Mouse (Mus musculus) thymus, adult 18-20 months (tissue): Measurements from ENCODE around the gene Iqsec2.

Experiments
- DNase-seq, 2 experiments: peaks; one replicate each; pipeline ENCODE4 v3.0.0; 2022; ENCODE audit warnings: mixed read lengths in 2 of 2

Iqsec2 gene

DNA sequence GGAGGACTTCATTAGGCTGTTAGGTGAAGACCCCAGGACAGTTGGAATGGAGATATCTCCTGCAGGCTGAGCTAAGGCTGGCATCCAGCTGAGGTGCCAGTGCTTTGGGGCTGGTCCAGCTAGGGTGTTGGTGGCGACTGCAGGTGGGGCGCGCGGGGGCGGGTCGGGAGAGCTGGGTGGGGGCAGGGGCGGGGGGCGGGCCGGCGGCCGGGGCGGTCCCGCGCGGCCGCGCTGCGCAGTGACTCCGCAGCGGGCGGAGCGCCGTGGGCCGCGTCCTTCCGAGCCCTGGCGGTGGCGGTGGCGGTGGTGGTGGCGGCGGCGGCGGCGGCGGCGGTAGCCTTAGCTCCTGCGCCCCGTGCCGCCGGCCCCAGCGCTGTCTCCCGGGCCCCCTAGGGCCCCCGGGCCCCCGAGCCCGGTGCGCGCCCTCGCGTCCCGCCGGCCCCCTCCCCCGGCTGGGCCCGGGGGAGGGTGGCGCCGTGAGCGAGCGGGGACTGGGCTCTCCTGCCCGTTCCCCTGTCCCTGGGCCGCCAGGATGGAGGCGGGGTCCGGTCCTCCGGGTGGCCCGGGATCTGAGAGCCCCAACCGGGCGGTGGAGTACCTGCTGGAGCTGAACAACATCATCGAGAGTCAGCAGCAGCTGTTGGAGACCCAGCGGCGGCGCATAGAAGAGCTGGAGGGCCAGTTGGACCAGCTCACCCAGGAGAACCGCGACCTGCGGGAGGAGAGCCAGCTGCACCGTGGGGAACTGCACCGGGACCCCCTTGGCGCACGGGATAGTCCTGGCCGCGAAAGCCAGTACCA lies at the start of gene Iqsec2:
Gene Iqsec2 (plus strand): TSS at position 328 of the 801 bp plus-strand sequence.
- DNase-seq: no peak

DNA sequence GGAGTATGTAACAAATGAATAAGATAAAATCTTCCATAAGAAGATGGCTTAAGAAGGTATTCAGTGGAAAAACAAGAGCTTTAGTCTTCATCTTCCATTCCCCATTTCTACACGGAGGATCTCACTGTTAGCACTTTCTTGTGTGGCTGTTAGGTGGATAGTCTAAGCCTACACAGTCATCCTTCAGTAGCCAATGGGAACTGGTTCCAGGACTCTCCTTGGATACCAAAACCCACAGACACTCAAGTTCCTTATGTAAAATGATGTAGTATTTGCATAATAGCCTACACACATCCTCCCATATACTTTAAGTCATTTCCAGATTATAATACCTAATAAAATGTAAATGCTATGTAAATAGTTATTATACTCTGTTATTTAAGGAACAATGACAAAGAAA lies 46.5 kb upstream of the Iqsec2 start:
- no peak for DNase-seq

DNA sequence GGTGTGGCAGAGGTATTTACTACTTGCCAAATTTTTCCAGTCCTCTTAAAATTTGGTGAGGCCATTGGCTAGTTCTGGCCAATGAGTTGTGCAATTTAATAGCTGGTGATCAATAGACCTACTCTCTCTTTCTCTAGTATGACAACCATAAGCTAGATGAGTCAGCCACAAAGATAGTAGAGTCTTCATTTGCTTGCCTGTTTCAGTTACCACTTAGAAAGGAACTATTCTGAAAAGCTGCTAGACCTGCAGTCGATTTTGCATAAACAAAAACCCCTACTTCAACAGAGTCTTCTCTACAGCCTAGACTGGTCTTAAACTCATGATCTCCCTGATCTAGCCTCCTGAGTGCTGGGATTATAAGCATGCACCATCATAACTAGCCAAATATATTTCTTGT lies 22.4 kb upstream of the Iqsec2 start:
- no peak for DNase-seq

DNA sequence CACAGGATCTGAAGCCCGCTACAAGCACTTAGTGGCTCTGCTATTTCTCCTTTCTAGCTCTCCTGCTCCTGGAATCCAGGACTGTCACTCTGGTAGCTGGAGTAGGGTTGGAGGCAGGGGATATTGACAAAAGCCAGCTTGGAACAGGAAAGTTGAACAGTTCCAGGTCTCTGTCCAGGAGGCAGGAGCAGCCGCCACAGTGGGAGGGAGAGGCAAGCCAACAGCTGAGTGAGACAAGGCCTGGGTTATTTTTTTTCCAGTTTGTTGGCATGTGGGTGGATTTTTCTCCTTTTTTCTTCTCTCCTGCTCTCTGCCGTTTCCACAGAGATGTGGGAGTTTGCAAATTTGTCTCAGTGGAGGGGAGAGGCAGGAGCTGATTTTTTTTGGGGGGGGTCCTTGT lies 13.3 kb upstream of the Iqsec2 start:
- no peak for DNase-seq

DNA sequence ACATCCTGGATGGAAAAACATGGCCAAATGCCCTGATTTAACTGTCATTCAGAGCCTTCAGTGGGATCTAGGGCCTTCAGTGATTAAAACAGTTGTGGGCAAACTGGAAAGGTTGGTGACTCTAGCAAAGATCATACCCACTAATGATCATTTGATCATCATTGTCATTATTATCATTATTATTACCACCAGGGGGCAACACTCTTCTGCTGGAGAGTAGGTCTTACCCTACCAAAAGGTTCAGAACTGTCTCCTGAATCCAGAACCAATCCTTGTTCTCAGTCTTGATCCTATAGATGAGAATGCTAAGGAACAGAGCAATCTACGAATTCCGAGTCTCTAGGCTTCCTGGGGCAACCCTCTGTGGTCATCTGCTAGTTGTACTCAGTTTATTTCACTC lies 12.0 kb upstream of the Iqsec2 start:
- DNase-seq: no peak

DNA sequence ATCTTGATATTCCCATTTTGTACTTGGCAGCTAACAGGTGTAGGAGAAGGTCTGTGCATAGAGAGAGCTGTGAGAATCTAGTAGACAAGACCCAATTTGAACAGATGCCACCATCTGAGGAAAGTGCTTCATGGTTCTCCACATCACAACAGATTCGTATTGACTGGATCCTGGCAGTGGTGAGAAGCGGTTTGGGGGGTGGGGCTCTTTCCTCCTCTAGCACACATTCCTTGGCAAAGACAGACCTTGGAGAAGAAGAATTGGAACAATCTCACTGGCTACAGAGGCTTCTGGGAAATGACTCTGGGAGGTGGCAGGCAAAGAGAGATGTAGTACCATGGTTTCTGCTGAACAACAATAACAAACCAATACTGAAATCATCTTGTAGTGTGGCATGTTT lies 8.9 kb upstream of the Iqsec2 start:
- DNase-seq: no peak

DNA sequence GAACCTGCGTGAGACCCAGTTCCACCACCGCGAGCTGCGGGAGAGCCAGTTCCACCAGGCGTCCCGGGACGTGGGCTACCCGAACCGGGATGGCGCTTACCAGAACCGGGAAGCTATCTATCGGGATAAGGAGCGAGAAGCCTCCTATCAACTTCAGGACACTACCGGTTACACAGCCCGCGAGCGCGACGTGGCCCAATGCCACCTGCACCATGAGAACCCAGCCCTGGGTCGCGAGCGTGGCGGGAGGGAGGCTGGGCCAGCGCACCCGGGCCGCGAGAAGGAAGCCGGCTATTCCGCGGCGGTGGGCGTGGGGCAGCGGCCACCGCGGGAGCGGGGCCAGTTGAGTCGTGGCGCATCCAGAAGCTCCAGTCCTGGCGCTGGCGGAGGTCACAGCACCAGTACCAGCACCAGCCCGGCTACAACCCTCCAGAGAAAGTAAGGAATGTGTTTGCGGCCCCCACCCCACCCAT lies 710 bp downstream of the Iqsec2 start:
- DNase-seq: no peak

DNA sequence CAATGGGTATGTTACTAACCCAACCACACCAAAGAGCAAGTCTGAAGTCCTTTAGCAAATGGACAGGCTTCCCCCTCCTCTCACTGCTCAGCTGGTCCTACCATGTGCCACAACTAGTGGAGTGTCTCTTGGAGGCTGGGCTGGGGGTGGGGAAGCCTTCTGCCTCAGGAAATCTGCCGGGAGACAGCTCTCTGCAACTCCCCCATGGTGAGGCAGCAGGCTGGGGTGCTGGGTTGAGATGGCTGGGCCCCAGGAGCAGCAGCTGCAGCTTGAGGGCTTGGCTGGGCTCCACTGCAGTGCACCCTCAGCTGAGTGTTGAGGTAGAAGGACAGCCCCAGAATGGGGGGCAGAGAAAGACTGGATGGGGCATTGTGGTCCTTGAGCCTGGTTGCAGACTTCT lies 2.1 kb downstream of the Iqsec2 start:
- no peak for DNase-seq

DNA sequence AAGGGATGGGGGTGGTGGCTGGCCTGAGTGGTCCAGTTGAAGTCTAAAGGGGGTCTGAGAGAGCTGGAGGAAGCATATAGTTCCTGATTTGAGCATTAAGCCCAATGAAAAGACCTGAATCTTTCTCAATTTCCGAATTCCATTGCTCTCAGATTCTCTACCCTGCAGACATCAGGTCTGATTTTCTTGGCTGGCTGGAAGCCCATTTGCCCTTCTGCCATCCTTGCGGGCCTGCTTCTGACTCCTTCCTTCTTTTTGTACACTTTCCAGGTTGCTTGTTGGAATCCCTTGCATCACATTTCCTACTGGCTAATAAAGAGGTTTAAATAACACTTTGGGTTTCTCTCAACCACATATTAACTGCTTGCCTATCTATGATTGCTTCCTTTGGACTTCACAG lies 2.6 kb downstream of the Iqsec2 start:
- no peak for DNase-seq

DNA sequence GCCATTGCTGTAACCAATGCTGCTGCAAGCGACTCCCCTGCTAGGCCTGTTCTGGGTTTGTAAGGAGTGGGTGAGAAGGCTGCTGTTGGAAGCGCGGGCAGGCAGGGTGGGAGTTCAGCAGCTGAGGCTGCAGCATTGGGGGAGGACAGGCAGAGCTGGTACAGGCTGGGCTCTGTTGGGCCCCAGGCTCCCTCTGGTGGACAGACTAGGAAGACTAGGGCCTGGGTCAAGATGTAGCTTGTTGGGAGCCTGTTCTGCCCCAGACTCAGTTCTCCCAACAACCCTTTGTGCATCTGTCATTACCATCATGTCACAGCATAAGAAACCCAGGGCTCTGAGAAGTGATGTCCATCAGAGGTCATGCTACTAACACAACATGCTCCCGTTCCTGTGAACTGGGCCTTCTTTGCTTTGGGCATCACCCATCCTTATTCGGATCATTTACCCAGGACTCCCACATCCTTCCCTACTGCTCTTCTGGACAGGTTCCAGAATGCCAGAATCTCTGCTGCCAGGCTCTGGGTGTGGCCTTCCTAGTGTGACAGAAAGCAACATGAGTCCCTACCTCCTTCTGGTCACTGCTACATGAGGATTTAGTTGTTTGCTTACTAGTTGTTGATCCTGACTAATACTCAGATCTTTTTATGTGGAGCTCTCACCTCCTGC lies 3.5 kb downstream of the Iqsec2 start:
- DNase-seq: peak in 1 of 2 experiments; percentile 19

DNA sequence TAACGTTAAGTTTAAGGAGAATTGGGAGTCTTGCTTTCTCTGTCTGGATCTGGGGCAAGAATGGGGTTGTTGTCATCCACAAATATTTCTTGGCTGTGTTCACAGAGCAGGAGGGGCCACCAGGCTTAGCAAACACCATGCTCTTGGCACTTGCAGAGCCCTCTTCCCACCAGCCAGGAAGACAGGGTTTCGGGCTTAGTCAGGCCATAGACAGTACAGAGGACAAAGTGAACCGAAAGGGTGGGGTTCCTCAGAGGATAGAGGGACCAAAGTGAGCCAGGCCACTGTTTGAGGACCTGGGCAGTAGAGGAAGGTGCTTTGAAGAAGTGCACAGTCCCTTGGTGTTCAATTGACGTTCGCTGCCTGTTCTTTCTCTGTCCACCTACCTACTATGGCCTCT lies 4.6 kb downstream of the Iqsec2 start:
- DNase-seq: no peak

DNA sequence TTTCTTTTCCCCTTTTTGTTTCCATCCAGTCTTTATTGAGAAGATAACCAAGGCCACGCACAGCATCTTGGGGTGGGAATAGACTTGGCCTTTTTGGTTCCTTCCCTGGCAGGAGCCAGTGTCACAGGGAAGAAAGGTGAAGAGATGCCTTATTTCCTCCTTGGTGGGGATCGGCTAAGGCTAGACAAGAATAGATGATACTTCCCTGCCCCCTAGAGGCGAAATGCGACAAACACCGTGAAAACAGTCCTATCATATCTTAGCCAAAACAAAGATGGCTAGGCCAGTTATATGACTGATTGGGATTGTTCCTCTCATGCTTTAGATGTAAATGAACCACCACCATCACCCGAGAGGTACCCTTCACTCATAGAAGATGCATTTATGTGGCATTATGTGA lies 7.6 kb downstream of the Iqsec2 start:
- peak in 1 of 2 experiments; percentile 7 for DNase-seq

DNA sequence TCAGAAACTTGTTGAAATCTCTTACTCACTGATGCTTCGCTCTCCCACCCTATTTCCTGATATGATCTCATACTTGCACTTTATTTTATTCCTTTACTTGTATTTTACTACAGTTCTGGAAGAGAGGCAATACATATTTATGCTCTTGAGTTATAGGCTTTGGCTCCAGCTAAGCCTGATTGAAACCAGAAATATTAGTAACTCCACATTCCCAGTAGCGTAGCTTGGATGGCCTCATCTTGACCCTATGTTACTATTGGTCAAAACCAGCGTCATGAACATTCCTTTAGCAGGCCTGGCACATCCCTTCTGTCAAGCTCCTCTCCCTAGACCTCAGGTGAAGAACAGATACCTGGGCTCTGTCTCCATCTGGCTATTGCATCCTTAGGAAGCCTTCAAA lies 14.2 kb downstream of the Iqsec2 start:
- no peak for DNase-seq

DNA sequence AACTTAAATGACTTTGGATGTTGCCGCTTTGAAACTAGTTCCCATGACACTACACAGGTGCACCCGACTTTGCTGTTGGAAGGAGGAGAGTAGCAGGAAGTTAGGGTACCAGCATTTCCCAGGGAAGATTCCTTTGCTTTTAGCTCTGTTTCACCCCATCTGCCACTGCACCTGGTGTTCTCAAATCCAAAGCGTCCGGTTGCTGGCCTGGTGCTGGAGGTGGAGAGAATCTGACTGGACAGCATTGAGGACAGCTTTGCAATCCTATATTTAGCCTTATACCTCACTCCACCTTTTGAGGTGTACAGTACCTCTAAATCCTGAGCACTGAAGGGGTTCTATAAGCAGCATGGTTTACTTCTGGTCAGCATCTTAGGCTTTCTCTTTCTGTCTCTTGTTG lies 17.3 kb downstream of the Iqsec2 start:
- DNase-seq: no peak

DNA sequence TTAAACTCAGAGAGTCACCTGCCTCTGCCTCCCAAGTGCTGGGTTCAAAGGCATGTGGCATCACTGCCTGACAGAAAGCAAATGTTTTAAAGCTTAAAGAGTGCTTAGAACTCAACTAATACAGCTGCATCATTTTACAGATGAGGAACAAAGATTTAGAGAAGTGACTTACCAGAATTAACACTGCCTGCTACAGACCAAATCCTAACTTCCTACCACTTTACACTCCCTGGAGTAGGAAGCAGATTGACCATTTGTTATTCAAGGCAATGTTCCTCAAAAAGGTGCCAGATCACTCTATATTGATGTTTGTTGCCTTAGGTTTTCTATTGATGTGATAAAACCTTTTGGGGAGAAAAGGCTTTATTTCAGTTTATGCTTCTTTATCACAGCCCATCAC lies 20.0 kb downstream of the Iqsec2 start:
- DNase-seq: no peak

DNA sequence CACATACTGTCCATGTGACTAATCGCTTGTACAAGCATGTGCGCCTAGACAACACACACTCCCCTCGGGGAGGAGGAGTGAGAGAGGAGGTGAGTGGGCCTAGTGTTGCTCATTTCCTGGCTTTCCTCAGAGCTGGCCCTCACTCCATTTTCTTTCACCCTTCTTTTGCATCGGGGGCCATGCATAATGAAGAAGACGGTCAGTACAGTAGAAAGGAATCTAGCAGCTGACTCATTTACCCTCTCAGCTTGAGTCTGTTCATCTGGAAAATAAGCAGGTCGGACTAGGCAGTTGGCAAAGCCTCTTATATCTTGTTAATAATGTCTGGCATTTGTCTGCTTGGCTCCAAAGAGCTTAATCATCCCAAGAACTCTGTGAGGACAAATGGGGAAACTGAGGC lies 22.1 kb downstream of the Iqsec2 start:
- DNase-seq: no peak

DNA sequence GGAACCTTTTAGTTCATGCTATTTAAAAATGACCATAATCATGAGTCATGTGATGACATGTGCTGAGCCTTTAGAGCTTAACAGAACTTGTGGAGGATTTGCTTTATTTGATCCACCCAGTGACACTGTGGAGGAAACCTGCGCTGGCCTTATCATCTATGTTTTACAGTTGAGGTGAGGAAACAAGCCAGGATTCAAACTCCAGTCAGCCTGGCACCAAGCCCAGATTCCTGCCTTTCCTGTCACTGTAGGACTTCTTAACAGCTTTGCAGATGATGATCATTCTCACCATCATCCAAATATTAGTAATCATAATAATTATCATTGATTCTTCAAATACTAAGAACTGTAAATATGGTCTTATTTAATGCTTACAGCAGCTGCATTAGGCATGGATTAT lies 24.5 kb downstream of the Iqsec2 start:
- DNase-seq: no peak

DNA sequence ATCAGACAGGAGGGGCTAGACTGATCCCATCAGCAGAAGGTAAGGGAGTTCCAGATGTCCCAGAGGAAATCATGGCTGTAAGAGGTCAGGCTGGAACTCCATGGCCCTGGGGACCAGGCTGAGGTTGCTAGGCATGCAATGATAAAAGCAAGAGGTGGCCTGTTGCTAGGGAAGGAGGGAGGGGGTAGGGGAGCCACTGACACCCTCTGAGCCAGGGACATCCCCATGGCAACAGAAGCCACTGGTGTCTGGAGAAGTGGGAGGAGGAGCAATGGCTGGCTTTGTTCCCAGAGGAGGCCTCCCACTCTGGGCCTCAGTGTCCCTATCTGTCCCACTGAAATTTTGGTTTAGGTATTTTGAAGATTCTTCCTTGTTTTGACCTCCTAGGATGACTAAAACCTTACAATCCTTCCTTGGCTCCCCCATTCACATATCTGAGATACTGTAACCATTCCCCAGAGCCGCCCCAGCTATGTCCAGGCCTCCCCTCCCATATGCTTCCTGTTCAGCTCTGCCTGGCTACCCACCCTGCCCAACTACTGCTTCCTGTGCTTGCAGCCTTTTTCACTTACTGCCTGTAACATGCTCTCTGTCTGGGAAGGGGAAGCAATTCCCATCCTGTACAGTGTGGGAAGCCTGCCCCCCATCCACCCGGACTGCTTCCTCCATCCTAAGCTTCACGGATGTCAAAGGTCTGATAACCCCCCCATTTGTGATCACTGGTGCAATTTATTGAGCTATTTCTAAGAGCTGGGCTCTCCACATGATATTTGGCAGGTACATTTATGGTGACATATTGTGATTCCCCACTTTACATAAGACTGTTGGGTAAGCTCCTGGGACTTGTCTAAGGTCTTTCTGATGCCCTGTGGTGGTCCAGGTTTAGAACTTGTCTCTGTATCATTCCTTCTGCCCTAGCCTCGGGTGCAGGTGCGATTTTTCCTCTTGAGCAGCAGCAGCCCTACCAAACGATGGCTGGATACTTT lies 27.3 kb downstream of the Iqsec2 start:
- no peak for DNase-seq

DNA sequence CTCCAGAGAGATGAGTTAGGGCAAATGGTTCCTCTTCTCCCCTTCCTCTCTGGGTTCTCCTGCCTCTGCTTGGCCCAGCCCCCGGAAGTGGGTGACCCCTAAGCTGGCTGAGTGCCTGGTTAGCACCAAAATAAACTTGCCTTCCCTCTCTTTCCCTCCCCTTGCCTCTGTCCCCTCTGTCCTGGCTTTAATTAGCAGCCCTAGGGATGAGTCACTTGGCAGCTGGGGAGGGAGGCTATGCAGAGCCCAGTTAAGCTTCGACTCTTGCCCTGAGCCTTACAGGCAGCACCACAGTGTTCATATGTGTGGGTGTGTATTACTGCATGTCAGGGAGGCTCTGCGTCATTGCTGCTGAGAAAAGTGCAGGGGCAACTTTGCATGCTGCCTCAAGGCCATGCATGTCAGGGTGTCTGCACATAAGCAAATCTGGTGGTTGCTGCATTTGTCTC lies 28.4 kb downstream of the Iqsec2 start:
- no peak for DNase-seq

DNA sequence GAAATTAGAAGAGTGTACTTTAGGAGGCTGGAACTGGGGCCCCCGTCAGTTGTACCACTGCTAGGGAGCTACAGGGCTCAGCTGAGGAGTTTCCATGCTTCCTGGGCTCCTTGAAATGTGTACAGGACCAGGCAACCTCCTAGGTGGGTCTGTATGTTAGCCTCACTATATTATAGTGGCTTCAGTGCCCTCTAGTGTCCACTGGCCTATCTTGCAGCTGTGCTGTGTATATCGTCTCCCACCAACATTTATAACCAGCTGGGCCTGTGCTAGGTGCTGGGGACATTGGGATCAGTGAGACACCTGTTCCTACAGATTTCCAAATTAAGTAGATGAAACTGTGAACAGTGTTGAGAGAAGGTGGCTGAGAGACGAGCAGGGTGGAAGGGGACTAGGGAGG lies 31.2 kb downstream of the Iqsec2 start:
- DNase-seq: no peak

DNA sequence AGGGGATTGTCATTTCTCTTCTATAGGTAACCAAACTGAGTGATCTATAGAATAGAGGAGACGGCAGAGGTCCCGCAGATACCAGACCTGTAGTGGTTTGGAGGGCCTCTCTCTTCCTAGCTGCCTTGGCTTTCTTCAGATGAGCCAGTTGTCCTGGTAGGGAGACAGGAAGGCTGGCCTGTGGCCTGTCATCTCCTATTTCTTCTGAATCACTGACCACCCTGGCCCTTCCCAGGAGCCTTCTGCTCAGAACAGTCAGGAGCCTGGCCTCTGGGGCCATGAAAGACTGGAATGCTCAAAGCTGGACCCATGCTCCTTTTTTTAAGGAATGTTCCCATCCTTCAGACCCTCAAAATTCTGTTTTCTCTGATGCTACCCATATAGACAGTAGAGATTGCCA lies 33.8 kb downstream of the Iqsec2 start:
- no peak for DNase-seq

DNA sequence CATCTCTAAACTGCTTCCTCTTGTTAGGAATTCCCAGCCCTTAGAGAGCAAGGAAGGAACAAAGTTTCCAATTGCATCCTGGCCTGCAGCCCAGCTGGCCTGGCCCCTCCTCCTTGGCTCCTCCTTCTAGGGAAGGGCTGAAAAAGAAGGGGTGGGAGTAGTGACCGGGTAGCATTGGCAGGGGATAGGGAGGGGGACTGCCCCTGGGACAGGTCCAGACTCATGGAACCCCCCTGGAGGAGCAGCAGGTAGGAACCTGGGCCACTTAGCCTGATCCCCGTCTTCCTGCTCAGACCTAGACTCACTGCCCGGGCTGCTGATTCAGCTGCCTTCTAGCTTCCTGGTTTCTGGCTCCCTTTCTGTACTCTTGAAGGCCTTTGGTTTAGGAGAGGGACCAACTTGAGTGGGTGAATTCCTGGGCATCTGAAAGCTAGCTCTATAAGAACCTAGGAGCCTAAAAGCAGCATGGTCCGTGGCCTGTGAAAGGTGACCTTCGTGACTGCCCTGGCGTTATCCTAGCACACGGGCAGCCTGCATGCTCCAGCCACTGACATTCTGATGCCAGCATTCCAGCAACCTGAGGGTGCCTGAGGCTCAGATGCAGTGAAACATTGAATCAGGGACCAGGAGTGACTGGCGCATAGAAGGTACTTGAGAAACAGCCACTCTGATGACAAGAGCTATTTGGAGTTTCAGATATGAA lies 34.9 kb downstream of the Iqsec2 start:
- DNase-seq: no peak
